Mouse (Mus musculus): Measurements from ENCODE around the gene Ttll4.

The Ttll4 gene

GRCm38 (mm10) chr1:74661448-74662195 lies at the start of gene Ttll4:
Gene Ttll4, plus strand, starts transcription at chr1:74661745.
- DNase-seq (ENCODE audit: extremely low spot score): peak; percentile 97

GRCm38 (mm10) chr1:74624183-74624582 lies 37.4 kb upstream of the Ttll4 start:
- no peak for DNase-seq (ENCODE audit: extremely low spot score)

- DNase-seq (ENCODE audit: extremely low spot score): no peak
Measured at GRCm38 (mm10) chr1:74626076-74626475, 35.5 kb upstream of the Ttll4 start.

GRCm38 (mm10) chr1:74628001-74628400 lies 33.5 kb upstream of the Ttll4 start:
- peak; percentile 53 for DNase-seq (ENCODE audit: extremely low spot score)

GRCm38 (mm10) chr1:74632734-74633133 lies 28.8 kb upstream of the Ttll4 start:
- no peak for DNase-seq (ENCODE audit: extremely low spot score)

- no peak for DNase-seq (ENCODE audit: extremely low spot score)
Measured at GRCm38 (mm10) chr1:74643524-74643923, 18.0 kb upstream of the Ttll4 start.

- no peak for DNase-seq (ENCODE audit: extremely low spot score)
Measured at GRCm38 (mm10) chr1:74643926-74644325, 17.6 kb upstream of the Ttll4 start.

GRCm38 (mm10) chr1:74662253-74662865 lies 814 bp downstream of the Ttll4 start:
- DNase-seq (ENCODE audit: extremely low spot score): peak; percentile 6

- DNase-seq (ENCODE audit: extremely low spot score): no peak
Measured at GRCm38 (mm10) chr1:74665153-74665552, 3.6 kb downstream of the Ttll4 start.

GRCm38 (mm10) chr1:74668371-74668770 lies 6.8 kb downstream of the Ttll4 start:
- DNase-seq (ENCODE audit: extremely low spot score): no peak

GRCm38 (mm10) chr1:74672731-74673130 lies 11.2 kb downstream of the Ttll4 start:
- DNase-seq (ENCODE audit: extremely low spot score): no peak

- DNase-seq (ENCODE audit: extremely low spot score): no peak
Measured at GRCm38 (mm10) chr1:74676863-74677262, 15.3 kb downstream of the Ttll4 start.

GRCm38 (mm10) chr1:74677843-74678242 lies 16.3 kb downstream of the Ttll4 start:
- no peak for DNase-seq (ENCODE audit: extremely low spot score)

GRCm38 (mm10) chr1:74687131-74687530 lies 25.6 kb downstream of the Ttll4 start:
- DNase-seq (ENCODE audit: extremely low spot score): no peak

GRCm38 (mm10) chr1:74693891-74694583 lies 32.5 kb downstream of the Ttll4 start:
- no peak for DNase-seq (ENCODE audit: extremely low spot score)

- no peak for DNase-seq (ENCODE audit: extremely low spot score)
Measured at GRCm38 (mm10) chr1:74695836-74696235, 34.3 kb downstream of the Ttll4 start.

- no peak for DNase-seq (ENCODE audit: extremely low spot score)
Measured at GRCm38 (mm10) chr1:74697416-74697815, 35.9 kb downstream of the Ttll4 start.

GRCm38 (mm10) chr1:74698353-74698752 lies 36.8 kb downstream of the Ttll4 start:
- no peak for DNase-seq (ENCODE audit: extremely low spot score)

GRCm38 (mm10) chr1:74698791-74699190 lies 37.2 kb downstream of the Ttll4 start:
- no peak for DNase-seq (ENCODE audit: extremely low spot score)

- DNase-seq (ENCODE audit: extremely low spot score): no peak
Measured at GRCm38 (mm10) chr1:74702142-74702553, 40.6 kb downstream of the Ttll4 start.

- no peak for DNase-seq (ENCODE audit: extremely low spot score)
Measured at GRCm38 (mm10) chr1:74704156-74704555, 42.6 kb downstream of the Ttll4 start.

- DNase-seq (ENCODE audit: extremely low spot score): no peak
Measured at GRCm38 (mm10) chr1:74705016-74705415, 43.5 kb downstream of the Ttll4 start.

- no peak for DNase-seq (ENCODE audit: extremely low spot score)
Measured at GRCm38 (mm10) chr1:74709566-74709965, 48.0 kb downstream of the Ttll4 start.
